Mouse (Mus musculus) ES-CJ7 (cell line): ENCODE measurements at regions not wholly inside any gene's neighbourhood (a gene's known extent, or its start where the extent isn't known, plus 50 kb on each side); places are given as distances from the start of the nearest gene placed in this dataset.

Experiments used
- DNase-seq: peaks from one replicate; pipeline ENCODE4 v3.0.0; 2011; ENCODE audit warnings: low read depth, low spot score

DNA sequence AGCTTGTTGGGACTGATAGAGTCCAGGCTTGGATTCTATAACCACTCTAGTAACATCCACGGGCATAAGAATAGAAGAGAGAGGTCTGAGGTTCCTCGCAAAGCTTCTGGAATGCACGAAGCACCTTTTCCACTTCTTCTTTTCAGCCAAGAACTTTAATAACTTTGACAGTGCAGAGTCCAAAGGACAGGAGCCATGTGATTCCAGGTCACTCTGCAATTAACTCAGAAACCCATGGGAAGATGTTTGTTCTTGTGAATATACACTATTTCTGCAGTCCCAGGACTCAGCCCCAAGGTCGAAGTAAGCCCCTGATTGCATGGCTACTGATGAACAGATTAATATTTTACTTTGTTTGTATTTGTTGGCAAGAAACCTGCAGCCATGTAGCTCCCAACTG lies 113.0 kb upstream of the Nxt1 start:
- no peak for DNase-seq

DNA sequence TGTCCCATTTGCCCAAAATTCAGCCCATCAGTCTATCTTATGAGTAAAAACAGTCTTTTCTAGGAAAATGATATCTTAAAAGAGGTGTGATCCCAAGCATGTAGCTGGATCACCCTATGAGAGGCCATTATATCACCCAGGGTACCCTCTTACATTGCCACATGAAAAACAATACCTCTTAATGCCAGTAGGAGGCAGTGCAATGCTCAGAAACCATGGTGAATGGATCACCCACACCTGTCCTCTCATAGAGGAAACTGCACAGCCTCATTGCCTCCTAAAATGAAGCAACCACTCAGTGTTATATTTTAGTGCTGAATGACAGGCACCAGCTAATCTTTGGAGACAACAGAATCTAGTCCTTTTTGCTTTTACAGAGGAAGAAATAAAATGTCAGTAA lies 114.0 kb upstream of the Nxt1 start:
- DNase-seq: peak; percentile 13

DNA sequence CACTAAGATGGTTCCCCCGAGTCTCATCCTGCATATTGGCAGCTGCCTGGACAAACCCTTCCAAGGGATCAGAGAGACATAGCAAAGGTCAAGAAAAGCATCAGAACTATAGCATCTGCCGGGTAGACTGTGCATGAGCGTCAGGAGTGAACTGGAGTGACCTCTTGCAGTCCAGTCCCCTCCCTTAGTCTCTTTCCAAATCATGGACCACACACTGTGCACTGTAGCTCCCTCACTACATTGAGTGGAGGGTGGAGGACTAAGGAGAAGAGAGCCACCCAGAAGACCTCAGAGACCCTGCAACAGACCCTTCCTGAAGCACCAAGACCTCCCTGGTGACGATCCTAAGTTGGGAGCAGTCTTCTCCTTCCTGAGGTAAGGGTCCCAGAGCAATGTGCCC lies 107.8 kb upstream of the Cd93 start:
- DNase-seq: no peak

DNA sequence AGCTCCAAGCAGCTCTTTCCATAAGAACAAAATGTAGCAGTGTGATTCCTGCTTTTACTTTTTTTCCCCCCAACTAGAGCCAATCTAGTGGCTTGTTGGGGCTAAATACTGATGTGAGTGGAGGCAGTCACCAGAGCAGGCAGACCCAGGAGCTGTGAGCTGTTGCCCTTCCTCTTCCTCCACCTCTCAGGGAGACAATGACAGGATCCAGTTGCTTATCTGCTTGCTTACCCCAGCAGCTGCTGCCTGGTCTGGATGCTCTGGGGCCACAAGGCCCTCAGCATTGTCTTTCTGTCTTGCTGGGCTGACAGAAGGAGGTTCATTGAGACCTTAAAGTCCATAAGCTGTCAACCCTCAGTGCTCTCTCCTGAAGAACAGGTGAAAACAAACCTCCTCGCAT lies 106.3 kb upstream of the Cd93 start:
- no peak for DNase-seq

DNA sequence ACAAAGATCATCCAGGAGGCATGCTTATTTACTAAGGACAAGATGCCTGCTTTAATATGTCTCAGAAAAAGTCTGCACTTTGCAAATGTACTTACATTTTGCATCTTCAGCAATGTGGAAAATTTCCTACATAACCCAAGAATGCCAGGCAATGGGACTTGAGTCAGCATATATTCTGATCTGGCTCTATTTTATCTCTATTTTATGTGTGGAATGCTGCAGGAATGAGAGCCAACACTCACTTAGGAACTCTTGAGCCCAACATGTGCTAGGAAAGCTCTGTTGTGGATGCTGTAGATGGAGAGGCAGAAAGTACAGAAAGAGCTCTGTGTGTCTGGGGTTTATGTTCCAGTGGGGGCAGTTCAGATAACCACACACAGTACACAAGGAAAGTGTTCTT lies 99.0 kb upstream of the Cd93 start:
- no peak for DNase-seq

DNA sequence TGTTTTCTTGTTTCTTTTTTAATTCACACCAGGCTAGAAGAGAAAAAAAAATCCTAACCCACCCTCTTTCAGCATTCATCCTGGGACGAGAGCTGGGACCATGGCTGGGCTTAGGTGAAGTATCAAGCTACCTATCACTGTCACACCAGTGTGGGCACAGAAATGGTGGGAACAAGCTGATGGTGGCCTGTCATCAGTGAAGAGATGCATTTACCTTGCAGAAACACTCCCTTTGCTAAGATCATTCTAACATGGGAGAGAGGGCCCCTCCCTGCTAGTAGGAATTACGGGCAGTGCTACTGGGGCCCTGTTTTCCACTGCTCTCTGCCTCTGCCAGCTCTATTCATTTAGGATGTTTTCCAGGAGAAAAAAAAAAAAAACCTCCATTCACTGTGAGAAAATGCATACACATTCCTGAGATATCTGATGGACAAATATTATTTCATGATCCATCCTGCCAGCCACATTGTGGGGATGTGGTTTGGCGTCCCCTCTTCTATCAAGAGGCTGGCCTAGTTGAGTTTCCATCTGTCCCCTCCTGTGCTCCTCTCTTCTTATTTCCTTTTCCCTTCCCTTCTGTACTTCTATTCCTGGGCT lies 94.6 kb upstream of the Cd93 start:
- no peak for DNase-seq

DNA sequence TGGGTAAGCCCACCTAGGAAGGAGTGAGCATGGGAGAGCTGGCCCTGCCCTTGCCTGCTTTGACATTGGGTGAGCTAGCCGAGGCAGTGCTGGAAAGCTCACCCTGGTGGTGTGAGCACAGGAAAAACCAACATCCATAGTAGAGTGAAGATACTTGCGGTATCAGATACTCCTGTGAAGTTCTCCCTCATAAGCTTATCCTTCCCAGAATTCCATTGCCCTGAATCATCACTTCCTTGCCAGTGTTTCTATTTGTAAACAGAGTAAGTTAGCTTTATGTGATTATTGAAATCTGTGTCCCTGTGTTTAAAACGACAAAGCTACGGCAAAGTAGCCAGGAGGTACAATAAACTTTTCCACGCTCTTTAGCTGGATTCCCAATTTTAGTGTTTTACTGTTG lies 93.9 kb upstream of the Cd93 start:
- no peak for DNase-seq

DNA sequence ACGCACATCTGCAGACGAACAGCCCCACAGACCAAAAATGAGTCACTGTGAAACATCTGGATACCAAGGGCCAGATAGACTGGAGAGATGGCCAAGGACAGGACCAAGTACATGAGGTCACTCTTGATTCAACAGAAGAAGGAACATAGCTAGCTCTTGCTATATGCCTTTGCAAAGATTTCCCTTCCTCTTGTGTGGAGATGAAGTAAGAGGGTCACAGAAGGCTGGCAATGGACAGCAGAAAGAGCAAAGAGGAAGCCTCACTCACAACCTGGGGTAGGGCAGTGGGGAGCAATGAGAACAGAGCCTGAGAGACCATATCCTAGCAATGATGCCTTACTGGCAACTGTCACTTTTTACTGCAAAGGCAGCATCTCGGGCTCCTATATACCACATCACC lies 93.2 kb upstream of the Cd93 start:
- no peak for DNase-seq

DNA sequence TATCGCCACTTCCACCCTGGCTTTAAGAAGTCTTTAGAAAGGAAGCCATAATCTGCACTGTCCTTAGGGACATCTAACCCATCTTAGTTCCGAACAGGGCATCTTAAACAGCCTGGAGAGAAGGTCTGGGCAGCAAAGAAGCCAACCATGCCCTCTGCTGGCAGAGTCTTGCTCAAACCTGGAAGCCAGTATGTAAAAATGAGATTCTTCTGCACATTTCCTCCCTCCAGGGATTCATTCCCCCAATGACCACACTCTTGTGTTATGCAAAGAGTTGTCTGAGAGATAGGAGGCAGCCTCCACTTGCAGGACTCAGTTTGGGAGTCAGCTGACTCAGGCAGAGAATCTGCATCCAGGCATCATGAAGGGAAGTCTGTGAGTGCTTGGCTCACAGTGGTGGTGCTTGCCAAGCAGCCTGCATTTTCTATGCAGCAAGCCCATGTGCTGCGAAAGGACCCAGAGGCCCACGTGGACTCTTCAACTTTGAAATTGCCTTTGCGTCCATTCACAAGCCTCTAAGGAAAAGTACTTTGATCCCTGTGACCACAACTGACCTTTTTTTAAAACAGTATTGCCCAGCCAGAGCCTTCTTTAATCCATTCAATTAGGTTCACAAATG lies 92.3 kb upstream of the Cd93 start:
- DNase-seq: peak; percentile 67

DNA sequence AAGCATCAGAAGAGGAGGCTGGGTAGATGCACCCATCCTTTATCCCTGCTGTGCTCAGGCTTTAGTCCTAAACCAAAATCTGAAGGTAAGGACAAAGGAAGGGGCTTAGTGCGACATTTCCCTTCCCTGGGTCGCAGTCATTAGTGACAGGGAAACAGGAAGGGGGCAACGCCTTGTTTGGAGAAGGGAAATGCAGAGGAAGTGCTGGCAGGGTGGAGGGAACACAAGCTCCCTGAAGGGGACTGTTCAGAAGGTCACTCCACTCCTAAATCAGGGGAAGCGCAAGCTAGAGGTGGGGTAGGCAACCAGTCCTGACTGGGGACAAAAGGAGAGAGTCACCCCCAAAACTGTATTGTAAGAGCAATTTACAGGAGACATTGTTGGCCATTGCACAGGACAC lies 88.7 kb upstream of the Cd93 start:
- no peak for DNase-seq

DNA sequence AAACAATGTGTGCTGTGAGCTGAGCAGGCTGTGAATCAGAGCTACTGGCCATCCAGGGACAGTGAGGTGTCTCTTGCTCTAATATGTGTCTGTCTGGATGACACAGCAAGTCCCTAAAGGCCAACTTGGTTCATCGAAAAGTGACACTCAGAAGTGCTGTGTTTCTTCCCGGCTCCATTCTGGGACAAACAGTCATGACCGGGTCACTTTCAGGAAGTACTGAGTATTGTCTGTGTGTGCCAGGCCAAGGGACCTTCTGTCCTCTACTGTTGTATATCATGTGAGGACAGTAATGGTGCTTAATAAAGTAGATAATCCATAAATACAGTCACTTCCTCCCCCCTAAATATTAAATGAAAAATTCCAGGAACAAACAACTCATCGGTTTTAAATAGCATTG lies 87.2 kb upstream of the Cd93 start:
- no peak for DNase-seq

DNA sequence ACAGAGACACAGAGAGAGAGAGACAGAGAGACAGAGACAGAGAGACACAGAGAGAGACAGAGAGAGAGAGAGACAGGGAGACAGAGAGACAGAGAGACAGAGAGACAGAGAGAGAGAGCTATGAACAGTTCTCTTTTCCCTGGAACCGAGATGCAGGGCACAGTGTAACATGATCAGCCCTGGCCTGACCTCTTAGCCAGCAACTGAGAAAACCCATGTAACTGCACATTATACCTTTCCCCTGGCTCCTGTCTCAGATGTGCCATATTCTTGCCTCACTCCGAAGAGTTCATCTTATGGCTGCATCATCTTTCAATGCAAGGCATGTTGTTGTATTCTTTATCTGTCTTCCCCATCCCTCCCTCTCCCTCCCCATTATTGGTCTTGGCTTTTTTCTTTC lies 86.5 kb upstream of the Cd93 start:
- DNase-seq: no peak

DNA sequence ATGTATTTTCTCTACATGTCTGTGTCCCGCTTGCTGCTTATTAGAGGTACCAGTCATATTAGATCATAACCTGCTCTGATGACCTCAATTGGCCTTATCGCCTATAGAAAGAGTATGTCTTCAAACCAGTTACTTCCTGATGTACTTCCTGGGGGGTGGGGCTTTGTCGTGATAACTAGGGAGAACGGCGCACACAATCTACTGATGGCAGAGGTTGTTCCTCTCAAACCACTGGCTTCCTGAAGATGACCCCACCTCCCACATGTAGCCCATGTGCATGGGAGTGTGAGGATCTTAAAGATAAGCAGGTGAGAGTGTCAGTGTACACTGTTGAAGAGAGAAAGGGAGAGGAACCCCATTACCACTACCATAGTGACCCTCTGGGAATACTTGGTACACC lies 84.4 kb upstream of the Cd93 start:
- no peak for DNase-seq

DNA sequence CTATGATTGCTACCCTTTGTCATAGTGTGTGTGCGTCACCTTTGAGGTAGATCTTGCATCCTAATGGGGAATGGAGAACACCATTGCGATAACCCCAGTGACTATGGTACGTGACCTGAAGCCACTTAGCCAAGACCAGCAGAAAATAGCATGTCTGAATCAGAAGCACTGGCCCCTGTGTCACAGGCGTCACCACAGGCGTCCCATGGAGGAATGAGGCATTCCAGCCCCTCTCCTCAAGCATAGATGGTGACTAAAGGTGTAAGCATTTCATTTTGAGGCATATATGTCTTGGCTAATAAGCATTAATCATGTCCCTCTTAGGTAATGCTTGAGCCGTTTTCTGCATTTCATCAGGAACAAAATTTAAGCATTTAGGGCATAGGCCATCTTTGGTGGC lies 82.1 kb upstream of the Cd93 start:
- no peak for DNase-seq

DNA sequence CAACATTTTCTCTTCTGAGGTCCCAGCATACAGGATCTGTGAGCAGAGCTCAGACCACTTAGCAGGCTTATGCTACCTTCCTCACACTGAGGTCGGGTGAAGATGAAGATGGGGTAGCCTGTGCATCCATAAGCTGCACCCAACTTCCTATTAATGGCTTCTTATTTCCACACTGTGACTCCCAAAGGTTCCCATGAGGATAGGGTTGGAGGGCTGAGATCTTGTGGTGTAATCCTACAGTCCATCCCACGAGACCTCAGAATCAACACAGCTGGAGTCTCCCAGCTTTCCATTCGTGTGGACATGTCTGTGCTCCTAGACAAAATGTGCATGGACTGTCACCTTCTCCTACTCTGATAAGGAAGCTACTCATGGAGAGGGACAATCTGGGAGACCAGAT lies 80.0 kb upstream of the Cd93 start:
- no peak for DNase-seq

DNA sequence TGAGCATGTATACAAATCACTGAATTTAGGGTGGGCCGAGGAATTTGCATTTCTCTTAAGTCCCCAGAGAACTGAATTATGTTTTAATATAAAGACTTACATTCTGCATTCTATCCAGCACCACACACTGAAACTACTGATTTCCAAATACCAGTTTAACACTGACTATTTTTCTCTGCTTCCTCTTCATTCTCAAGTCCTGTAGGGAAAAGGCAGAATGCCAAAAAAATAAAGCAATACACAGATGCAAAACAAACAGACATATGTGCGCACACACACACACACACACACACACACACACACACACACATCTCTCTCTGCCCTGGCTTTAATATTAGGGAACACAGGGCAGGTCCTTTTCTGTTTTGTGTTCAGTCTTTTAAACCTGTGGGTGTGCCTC lies 79.6 kb upstream of the Cd93 start:
- DNase-seq: no peak

DNA sequence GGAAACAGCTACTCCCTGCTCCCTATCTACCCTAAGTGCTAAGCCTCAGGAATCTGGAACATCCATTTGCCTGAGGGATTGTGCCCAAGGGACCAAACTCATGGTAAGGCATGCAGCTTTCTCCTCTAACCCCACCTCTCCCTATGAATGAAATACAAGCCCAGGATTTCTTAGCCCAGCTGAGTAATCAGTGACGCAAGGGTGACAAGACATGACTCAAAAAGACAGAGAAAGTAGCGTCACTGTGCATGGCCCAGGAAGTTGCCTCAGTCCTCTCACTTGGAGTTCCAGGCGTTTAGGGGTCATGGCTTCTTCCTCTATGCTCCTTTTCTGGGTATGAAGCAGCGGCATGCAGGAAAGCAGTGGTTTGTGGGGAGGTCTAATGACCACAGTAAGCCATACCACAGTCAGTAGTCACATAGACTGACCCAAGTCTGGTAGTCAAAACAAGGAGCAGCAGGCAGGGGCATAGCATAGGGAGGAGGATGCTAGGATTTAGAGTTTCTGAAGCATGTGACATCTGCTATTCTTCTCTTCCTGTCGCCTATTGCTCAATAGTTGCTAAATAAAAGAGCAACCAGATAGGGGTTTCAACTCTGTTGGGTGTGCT lies 78.7 kb upstream of the Cd93 start:
- DNase-seq: no peak

DNA sequence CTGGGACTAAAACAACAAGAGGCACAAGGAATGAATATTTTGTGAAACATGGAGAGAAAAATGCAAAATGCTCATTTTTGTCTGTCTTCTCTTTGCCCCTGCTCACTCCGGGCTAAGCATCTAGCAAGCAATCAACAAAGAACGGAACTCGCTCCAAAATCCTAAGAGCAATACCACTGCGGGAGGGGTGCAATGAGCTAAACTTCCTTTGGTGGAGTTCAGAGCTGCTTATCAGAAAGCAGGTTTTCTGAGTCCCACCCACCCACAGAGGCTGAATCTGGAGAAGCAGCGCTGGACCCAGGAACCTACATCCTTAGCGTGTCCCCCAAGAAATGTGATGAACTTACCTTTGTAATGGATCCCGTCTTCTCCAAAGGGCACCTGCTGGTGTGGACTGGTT lies 76.9 kb upstream of the Cd93 start:
- DNase-seq: no peak

DNA sequence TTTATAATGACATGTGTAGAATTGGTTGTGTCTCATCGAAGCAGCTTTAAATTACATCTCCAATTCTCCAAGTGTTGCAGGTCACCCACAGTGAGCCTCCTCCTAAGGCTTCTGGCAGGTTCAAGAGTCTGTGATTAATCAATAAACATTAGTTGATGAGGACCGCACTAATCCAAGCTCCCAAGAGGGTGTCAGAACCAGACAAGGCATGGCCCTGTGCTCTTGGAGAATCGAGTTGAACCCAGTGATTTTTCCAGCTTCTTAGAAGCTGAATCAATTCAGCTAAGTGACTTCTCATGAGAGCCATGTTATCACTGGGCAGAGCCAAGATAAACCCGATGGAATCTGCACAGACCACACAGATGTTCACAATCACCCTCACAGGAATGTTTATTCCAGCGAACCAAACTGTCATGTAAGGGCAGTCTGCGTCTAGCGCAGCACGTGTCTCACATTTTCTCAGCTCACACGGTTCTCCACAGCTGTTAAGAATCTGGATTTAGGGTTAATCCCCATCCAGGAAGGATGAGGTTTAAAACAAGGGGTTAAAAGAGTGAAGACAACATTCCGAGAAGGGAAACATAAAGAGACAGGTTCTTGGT lies 76.4 kb upstream of the Cd93 start:
- no peak for DNase-seq

DNA sequence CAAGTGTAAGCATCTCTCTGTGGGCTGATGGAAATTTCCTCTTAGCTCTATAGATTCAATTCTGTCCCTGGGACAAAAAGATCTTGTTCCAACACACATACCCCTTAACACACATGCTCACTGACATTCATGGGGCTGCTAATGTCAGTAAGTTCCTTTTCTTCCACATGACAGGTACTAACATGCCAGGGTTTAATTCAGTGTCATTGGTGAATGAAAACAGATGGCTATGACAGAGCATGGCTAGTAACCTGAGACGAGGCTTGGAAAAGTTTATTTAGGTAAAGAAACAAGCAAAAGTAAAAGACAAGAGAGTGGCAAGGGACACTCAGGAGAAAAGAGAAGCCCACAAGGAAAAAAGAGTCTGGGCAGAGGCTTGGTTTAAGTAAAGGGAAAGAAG lies 74.5 kb upstream of the Cd93 start:
- no peak for DNase-seq

DNA sequence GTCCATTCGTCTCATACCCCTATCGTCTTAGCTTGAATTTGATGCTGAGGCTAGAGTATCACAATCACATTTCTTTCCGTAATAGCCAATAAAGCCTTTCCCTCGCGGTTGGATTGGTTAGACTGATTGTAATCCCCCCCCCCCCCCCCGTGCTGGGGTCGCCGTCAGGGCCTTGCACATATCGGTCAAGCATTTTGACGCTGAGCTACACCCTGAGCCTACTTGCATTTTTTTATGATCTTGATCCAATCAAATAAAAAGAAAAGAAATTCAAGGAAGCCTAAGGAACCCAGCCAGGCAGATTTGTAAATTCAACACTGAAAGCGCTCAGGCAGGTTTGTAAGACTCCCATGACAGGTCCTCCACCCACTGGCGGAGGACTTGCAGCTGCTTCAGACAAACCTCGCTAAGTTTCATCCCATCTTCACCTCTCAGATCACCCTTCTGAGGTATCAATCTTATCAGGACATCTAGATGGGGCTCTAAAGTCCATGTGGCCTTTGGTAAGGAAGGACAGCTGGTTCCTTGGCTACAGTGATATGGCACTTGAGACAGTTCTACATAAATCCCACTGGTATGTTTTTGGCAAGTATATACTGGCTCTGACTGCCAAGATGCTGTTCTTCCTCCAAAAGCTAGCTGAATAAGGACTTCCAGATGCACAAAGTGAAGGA lies 66.8 kb upstream of the Cd93 start:
- no peak for DNase-seq

DNA sequence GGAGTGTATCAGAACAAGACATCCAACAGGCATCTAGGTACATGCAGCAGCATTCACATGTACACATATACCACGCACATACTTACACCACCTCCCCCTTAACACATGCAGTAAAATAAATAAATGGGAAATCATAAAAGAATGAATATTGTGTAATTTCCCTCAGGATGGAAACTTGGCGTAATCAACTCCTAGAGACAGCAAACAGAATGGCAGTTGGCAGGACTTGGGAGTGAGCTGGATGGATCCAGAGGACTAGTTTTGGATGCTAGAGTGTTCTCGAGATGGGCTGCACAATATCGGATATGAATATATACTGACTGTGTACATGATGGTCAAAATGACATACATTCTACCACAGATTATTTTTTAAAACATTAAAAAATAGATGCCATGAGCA lies 66.0 kb upstream of the Cd93 start:
- no peak for DNase-seq

DNA sequence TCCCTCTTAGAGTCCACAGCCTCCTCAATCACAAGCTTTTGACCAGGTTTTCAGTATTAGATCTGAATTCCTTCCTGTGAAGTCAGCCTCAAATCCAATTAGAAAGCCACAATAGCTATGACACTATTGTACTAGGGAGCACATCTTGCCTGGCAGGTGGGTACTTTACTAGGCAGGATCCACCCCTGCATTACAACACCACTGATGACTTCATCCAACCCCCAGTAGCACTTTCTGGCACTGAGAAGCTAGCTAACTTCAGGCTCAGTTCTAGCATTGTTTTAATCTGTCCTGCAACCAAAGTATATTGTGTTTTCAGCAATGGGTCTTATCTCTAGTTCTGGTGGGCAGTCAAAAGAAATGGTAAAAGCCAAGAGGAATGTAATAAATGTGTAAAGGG lies 64.2 kb upstream of the Cd93 start:
- DNase-seq: no peak
